Comparison of ENCODE assay signal across 16 mouse cellular contexts in the genomic region with DNA sequence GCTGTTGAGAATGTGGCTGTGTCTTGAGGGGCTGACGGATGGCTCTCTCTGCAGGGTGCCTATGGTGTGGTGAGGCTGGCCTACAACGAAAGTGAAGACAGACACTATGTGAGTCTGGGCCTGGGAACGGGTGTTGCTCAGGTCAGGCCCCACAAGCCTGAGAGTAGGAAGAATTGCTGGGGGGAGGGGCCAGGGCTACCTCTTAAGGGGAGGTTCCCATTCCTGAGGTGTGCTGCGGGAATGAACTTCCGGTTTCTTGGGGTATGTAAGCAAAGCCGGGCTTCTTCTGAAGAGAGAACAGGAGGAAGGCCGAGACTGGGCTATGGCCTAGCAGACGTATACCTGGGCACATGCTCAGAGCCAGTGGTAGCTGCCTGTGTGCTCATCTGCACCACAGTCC. TPM values are rescaled to one million over a fixed set of nuclear protein-coding genes. Genes with fewer than 3 reads are reported as not detected.
DNase-seq lines count a peak whose midpoint lies in the region; ATAC-seq and TF ChIP-seq lines count a peak whose summit lies in the region.
"Had no signal": no experiment of that assay in that cellular context is flagged by ENCODE, and none has a peak within 500 bp of the region (broad histone marks: within the 10 kb centered on the region; RNA-seq: fewer than 3 reads in every experiment).

No protein-coding gene starts in this region.

- 28% methylated on average over 8 of the region's 8 CpGs for WGBS in lung, embryonic 14.5 days
- 88% methylated on average over 8 of the region's 8 CpGs for WGBS in thymus, adult 2 months

- no peak overlapping the region for H3K4me2 ChIP-seq in lung, embryonic 14.5 days
- H3K4me2 ChIP-seq: forebrain, embryonic 13.5 days; liver, embryonic 15.5 days; neural tube, embryonic 13.5 days had no signal

- no peak for ATAC-seq in lung, embryonic 14.5 days (ENCODE audit: insufficient read depth)
- ATAC-seq: forebrain, embryonic 13.5 days; inflammation-experienced regulatory T-cells, adult 6 months had no signal

- H3K4me1 ChIP-seq in ES-E14 (ENCODE audit: control insufficient read depth in 2 of 2, insufficient read depth in 2 of 2, low read length in 2 of 2, poor library complexity in 1 of 2): peaks cover 0 to 6% of the 10 kb centered on the region in 2 experiments; a peak in 2 of 4 replicates
- H3K4me1 ChIP-seq in lung, embryonic 14.5 days (ENCODE audit: insufficient read depth): peaks cover 18% of the 10 kb centered on the region
- peaks cover 20% of the 10 kb centered on the region for H3K4me1 ChIP-seq in thymus, adult 2 months (replicated peaks; ENCODE audit: control insufficient read depth, insufficient read depth, low read length)

- no peak for TF ChIP-seq POLR2A in thymus, adult 2 months (IDR thresholded peaks at IDR 0.05; ENCODE audit: control insufficient read depth, extremely low read depth, insufficient read depth, low read length, poor library complexity)

- no peaks in the 10 kb centered on the region for H3K27me3 ChIP-seq in lung, embryonic 14.5 days (ENCODE audit: insufficient read depth, low read length)
- no peaks in the 10 kb centered on the region for H3K27me3 ChIP-seq in thymus, adult 2 months (ENCODE audit: control insufficient read depth, insufficient read depth, low read length)
- H3K27me3 ChIP-seq: forebrain, embryonic 13.5 days; neural tube, embryonic 13.5 days had no signal

- H3K27ac ChIP-seq in ES-E14 (ENCODE audit: insufficient read depth, low read depth, low read length, poor library complexity, severe bottlenecking): no peak overlapping the region
- H3K27ac ChIP-seq in lung, embryonic 14.5 days (ENCODE audit: low read depth): no peak overlapping the region
- H3K27ac ChIP-seq in thymus, adult 2 months (ENCODE audit: control insufficient read depth, insufficient read depth, low read length): no peak overlapping the region
- H3K27ac ChIP-seq: forebrain, embryonic 13.5 days; liver, embryonic 15.5 days; neural tube, embryonic 13.5 days had no signal

- peak overlapping the region; percentile 7; the same call in 1 of the 2 replicates for H3K9ac ChIP-seq in ES-E14 (ENCODE audit: insufficient read depth, low read depth, low read length, poor library complexity, severe bottlenecking)
- H3K9ac ChIP-seq in lung, embryonic 14.5 days: peak overlapping the region; percentile 11; the same call in 1 of the 2 replicates
- H3K9ac ChIP-seq: forebrain, embryonic 13.5 days; liver, embryonic 15.5 days; neural tube, embryonic 13.5 days had no signal

- in situ Hi-C loops in ES-E14 (cut with MboI; ENCODE audit: low sequenced_read_pairs in 2 of 2, unreplicated experiment in 2 of 2): no loop called here

- no peaks in the 10 kb centered on the region for H3K36me3 ChIP-seq in ES-E14 (ENCODE audit: control insufficient read depth, insufficient read depth, low read length, poor library complexity, severe bottlenecking)
- H3K36me3 ChIP-seq in lung, embryonic 14.5 days (ENCODE audit: insufficient read depth): no peaks in the 10 kb centered on the region
- H3K36me3 ChIP-seq in thymus, adult 2 months (ENCODE audit: control insufficient read depth, insufficient read depth, low read length): peaks cover 14% of the 10 kb centered on the region; the same call in 1 of the 2 replicates
- H3K36me3 ChIP-seq: liver, embryonic 15.5 days had no signal

- no peak for DNase-seq in ES-E14 (ENCODE audit: low read depth, low spot score)
- peak; percentile 72 for DNase-seq in ZHBTc4 (ENCODE audit: low read depth, low spot score)
- DNase-seq in lung, embryonic 14.5 days: peak; percentile 55
- peak; percentile 64 to 72 for DNase-seq in lung, postnatal 4 days
- no peak for DNase-seq in gastrocnemius, adult 18-20 months (ENCODE audit: low spot score)
- DNase-seq in thymus, adult 2 months: no peak
- no peak for DNase-seq in thymus, postnatal 36 days
- DNase-seq: adrenal gland, postnatal 10 days; cerebellum, adult 11 months; cerebellum, postnatal 25 days; kidney, postnatal 14 days; right cerebral cortex, postnatal 25 days had no signal

- H3K4me3 ChIP-seq in ES-E14 (ENCODE audit: insufficient read depth in 1 of 2, low read depth in 1 of 2, low read length in 2 of 2, poor library complexity in 1 of 2, severe bottlenecking in 1 of 2): no peak overlapping the region
- no peak overlapping the region for H3K4me3 ChIP-seq in lung, embryonic 14.5 days (ENCODE audit: low read depth, low read length)
- H3K4me3 ChIP-seq in thymus, adult 2 months (ENCODE audit: control insufficient read depth, insufficient read depth, low read length): no peak overlapping the region
- H3K4me3 ChIP-seq: forebrain, embryonic 13.5 days; liver, embryonic 15.5 days; neural tube, embryonic 13.5 days had no signal

- no peaks in the 10 kb centered on the region for H3K9me3 ChIP-seq in ES-E14 (ENCODE audit: control insufficient read depth, insufficient read depth, low read depth, low read length)
- no peaks in the 10 kb centered on the region for H3K9me3 ChIP-seq in lung, embryonic 14.5 days (ENCODE audit: low read depth, low read length)
- H3K9me3 ChIP-seq: forebrain, embryonic 13.5 days; liver, embryonic 15.5 days; neural tube, embryonic 13.5 days had no signal

- TF ChIP-seq CTCF in lung, embryonic 14.5 days (IDR thresholded peaks at IDR 0.05; ENCODE audit: low read depth): no peak
- no peak for TF ChIP-seq CTCF in thymus, adult 2 months (IDR thresholded peaks at IDR 0.05; ENCODE audit: borderline replicate concordance, control insufficient read depth, extremely low read depth, insufficient read depth, low read length, poor library complexity)

TF ChIP-seq in ES-E14, 5 proteins besides CTCF, POLR2A, EP300 and RAD21:
- no peak for TF ChIP-seq CHD2 (IDR thresholded peaks at IDR 0.05; ENCODE audit: low read depth, low read length)
- TF ChIP-seq ZC3H11A (IDR thresholded peaks at IDR 0.05; ENCODE audit: borderline replicate concordance, low read depth, low read length): no peak
- no peak for TF ChIP-seq HCFC1 (IDR thresholded peaks at IDR 0.05; ENCODE audit: borderline replicate concordance, insufficient read depth, low read length)
- no peak for TF ChIP-seq MAFK (IDR thresholded peaks at IDR 0.05; ENCODE audit: insufficient read depth, low read depth, low read length)
- no peak for TF ChIP-seq ZNF384 (IDR thresholded peaks at IDR 0.05; ENCODE audit: low read depth, low read length)

RNA-seq across cellular contexts. Expression of a gene that starts 8.2 kb away (rescaled TPM):
- 4.3 and 4.5 TPM in 2 replicates for total RNA-seq in ES-E14 (2012; rRNA removed)
- polyA plus RNA-seq in lung, embryonic 14.5 days (2014; fragmentation: Nextera tagmentation; extraction: Ambion mirVana): 3.2 and 3.5 TPM in 2 replicates
- total RNA-seq in gastrocnemius, adult 18-20 months (2021): under 1 TPM; 0.55 to 0.64 TPM
- polyA plus RNA-seq in thymus, adult 2 months (2012; rRNA removed): 35.4 and 40.0 TPM in 2 replicates

RNA-seq across cellular contexts. Expression of a gene that starts 20.6 kb away (rescaled TPM):
- total RNA-seq in ES-E14 (2012; rRNA removed): 9.6 and 10.4 TPM in 2 replicates
- polyA plus RNA-seq in lung, embryonic 14.5 days (2014; fragmentation: Nextera tagmentation; extraction: Ambion mirVana): 12.3 and 13.2 TPM in 2 replicates
- total RNA-seq in gastrocnemius, adult 18-20 months (2021): 1 to 10 TPM; 2.3 to 2.4 TPM
- 6.5 and 7.0 TPM in 2 replicates for polyA plus RNA-seq in thymus, adult 2 months (2012; rRNA removed)

RNA-seq across cellular contexts. Expression of a gene that starts 28.1 kb away (rescaled TPM):
- 0.36 and 0.69 TPM in 2 replicates for total RNA-seq in ES-E14 (2012; rRNA removed)
- polyA plus RNA-seq in lung, embryonic 14.5 days (2014; fragmentation: Nextera tagmentation; extraction: Ambion mirVana): 1.9 and 2.1 TPM in 2 replicates
- under 1 TPM; 0.62 to 0.78 TPM for total RNA-seq in gastrocnemius, adult 18-20 months (2021)
- 82.6 and 103 TPM in 2 replicates for polyA plus RNA-seq in thymus, adult 2 months (2012; rRNA removed)
- polyA plus RNA-seq: inflammation-experienced regulatory T-cells, adult 6 months had no signal

Comparison
In these comparisons a context has a peak if more than half of its experiments do, and no peak if none do; other contexts are left out.
1. DNase-seq: peak in ZHBTc4 (single experiment), lung, embryonic 14.5 days (single experiment) and lung, postnatal 4 days (2 of 2); none in ES-E14 (single experiment), gastrocnemius, adult 18-20 months (single experiment), thymus, adult 2 months (single experiment) and thymus, postnatal 36 days (0 of 2).